Mouse (Mus musculus): ENCODE data around the gene Nup50. TPM values are rescaled to one million over a fixed set of nuclear protein-coding genes. Genes with fewer than 3 reads are reported as not detected.

Gene Nup50
- polyA plus RNA-seq, 1 experiment = 28.1 TPM

DNA sequence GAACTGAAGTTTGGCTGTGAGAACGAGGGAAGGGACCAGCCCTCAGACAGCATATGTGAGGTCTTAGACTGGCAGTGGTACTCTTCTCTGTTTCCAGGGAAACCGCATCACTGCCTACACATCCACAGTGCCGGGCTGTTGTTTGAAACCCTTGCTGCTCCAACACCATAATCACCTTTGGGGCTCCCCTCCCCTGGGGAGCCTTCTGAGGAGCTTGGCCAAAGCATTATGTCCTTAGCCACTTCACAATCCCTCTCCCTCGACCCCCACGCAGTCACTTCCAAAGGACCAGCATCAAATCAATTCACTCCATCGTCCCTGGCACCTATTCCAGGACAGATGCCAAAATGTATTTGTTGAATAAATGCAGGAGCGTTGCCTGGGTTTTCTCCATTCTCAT lies 66.6 kb downstream of the Nup50 start:
- no peaks in the 10 kb centered on the region for H3K36me3 ChIP-seq (ENCODE audit: control insufficient read depth, insufficient read depth, low read length)
- TF ChIP-seq POLR2A (IDR thresholded peaks at IDR 0.05; ENCODE audit: control insufficient read depth, low read depth, low read length) = no peak
- no peak for TF ChIP-seq CTCF (IDR thresholded peaks at IDR 0.05; ENCODE audit: control insufficient read depth, insufficient read depth, insufficient replicate concordance, low read depth, low read length)
- peaks cover 5% of the 10 kb centered on the region for H3K4me1 ChIP-seq (ENCODE audit: control insufficient read depth, insufficient read depth, low read length)
- H3K27ac ChIP-seq (ENCODE audit: control insufficient read depth, insufficient read depth, low read depth, low read length) = no peak overlapping the region
- peaks cover 2% of the 10 kb centered on the region for H3K27me3 ChIP-seq (ENCODE audit: control insufficient read depth, insufficient read depth, low read length)
- H3K4me3 ChIP-seq (ENCODE audit: control insufficient read depth, low read depth, low read length) = no peak overlapping the region

Other genes with a start within 250 kb of the Nup50 start
- gene Arhgap8, start 203.4 kb upstream of the Nup50 start, polyA plus RNA-seq (2012; rRNA removed) = 3.1 and 3.7 TPM in 2 replicates
- 4.4 and 5.6 TPM in 2 replicates for gene Phf21b, start 67.4 kb upstream of the Nup50 start, polyA plus RNA-seq (2012; rRNA removed)
- 0.96 and 1.0 TPM in 2 replicates for gene Gm29666, start 3.4 kb upstream of the Nup50 start, polyA plus RNA-seq (2012; rRNA removed)
- gene 5031439G07Rik, start 65.1 kb downstream of the Nup50 start, polyA plus RNA-seq (2012; rRNA removed) = 29.2 and 36.8 TPM in 2 replicates
- gene Upk3a, start 93.7 kb downstream of the Nup50 start, polyA plus RNA-seq (2012; rRNA removed) = 1.1 and 1.2 TPM in 2 replicates
- gene Fam118a, start 105.5 kb downstream of the Nup50 start, polyA plus RNA-seq (2012; rRNA removed) = 54.2 and 55.9 TPM in 2 replicates
- 22.2 and 25.1 TPM in 2 replicates for gene Smc1b, start 208.6 kb downstream of the Nup50 start, polyA plus RNA-seq (2012; rRNA removed)
- gene Ribc2, start 208.7 kb downstream of the Nup50 start, polyA plus RNA-seq (2012; rRNA removed) = 29.6 and 31.0 TPM in 2 replicates